Mouse (Mus musculus): ENCODE measurements around the gene Kifc3.
"Not testable (repeated sequence)": the region's sequence is repeated elsewhere in the genome, so short reads cannot be mapped to it uniquely, and the experiment has no call there.

Gene Kifc3

DNA sequence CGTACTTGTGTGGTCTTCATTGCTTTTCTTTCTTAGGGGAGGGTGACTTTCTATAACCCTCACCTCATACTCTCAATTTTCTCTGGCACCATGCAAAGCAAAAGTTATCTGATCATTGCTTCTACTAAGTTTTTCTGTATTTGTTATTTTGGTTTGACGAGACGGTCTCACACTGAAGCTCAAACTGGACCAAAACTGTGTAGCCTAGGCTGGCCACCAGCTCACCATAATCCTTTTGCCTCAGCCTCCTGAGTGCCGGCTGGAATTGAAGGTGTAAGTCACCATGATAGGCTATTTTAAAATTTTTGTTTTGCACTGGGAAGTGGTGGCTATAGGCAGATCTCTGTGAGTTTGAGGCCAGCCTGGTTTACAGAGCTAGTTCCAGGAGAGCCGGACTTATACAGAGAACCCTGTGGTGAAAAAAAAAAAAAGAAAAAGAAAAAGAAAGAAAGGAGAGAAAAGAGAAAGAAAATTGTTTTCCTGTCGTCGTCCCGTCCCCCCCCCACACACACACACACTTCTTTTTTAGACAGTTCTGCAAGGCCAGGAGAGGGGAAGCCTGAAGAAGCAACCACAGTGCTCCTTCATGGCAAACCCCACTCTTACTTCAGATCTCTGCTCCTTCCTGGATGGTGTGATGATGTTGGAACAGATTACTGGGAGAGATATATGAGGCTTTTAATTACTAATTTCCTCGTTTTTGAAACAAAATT is 870 bp upstream of the Kifc3 start:
- no peak for DNase-seq (ENCODE audit: low read depth, low spot score)

GRCm38 (mm10) chr8:95202056-95202570 is 499 bp downstream of the Kifc3 start:
- DNase-seq (ENCODE audit: low read depth, low spot score), result no peak

DNA sequence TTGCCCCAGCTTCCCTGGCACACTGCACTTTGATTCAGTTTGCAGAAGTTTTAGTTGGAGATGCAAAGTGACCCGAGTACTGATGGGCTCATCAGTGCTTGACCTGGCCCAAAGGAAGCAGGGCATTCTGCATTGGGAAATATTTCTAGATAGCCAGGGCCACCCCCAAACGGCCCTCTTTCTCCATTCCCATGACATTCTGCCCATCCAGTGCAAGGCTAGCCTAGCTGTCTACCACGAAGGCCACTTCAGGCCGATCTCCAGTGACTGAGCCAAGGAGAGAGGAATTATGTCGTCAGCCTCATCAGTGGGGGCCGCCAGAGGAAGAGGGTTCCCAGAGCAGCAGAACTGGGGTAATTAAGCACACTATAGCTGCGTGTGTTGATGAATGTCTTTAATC is 1.1 kb downstream of the Kifc3 start:
- no peak for DNase-seq (ENCODE audit: low read depth, low spot score)

DNA sequence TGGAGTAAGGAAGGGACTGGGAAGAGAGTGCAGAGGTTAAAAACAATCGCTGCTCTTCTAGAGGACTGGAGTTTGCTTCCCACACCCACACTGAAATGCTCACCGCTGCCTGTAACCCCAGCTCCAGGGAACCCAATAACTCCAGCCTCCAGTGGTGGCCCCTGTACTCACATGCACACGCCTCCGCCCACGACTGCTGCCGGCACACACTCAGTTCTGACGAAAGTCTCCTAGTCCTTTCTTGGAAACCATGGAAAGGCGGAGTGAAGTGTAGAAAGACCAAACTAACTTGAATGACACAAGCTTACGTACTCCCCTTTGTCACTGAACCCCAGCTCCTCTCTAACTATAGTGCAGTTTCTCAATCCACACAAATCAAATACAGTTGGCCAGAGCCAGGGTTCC is 2.6 kb downstream of the Kifc3 start:
- DNase-seq (ENCODE audit: low read depth, low spot score), result no peak

- no peak for DNase-seq (ENCODE audit: low read depth, low spot score)
Measured at GRCm38 (mm10) chr8:95195728-95196127, 6.9 kb downstream of the Kifc3 start.

DNA sequence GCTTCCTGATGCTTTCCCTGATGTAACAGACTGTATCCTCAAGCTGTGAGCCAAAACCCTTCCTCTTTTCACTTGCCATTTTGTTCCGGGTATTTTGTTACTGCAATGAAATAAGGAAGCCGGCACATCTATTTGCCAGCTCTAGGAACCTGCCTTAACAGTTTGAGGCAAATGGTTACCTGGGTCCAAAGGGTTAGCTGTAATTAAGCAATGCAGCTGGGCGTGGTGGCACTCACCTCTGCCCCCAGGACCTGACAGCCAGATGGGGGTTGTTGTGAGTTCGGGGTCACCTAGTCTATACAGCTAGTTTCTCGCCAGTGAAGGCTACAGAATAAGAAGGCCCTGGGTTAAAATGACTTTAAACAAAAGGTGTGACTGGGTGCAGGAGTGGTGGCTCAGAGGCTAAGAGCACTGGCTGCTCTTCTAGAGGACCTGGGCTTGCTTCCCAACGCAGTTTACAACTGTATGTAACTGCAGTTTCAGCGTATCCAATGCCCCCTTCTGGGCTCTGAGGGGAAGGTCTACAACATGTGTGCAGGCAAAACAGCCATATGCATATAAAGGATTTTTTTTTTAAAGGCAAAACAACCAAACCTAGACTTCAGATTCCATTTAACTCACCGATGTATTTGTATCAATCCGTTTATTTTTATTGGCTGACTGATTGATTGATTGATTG is 11.0 kb downstream of the Kifc3 start:
- DNase-seq (ENCODE audit: low read depth, low spot score), result peak; percentile 45

GRCm38 (mm10) chr8:95187579-95187978 is 15.0 kb downstream of the Kifc3 start:
- DNase-seq (ENCODE audit: low read depth, low spot score), result no peak

DNA sequence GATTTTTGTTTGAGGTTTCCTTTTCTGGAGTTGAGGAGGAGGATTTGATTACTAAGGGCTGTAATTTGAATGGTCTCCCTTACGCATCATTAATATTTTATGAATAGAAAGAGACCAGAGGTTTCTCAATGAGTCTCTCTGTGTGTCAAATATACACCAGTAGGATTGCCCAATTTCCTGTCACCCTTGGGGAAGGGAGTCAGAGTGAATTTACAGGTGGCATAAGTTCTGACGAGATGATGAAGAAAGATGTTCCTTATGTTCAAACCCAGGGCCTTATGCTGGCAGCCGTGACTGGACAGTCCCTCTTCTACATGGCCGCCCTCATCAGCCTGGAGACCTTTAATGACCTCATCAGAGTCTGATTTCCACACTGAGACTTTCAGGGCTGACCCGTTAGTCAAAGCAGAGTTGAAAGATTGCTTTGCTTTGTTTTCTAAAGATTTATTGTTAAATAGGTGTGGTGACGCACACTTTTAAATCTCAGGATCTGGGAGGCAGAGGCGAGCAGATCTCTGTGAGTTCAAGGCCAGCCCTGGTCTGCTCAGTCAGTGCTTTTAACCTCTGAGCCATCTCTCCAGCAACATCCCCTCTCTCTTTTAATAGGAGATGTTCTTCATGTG is 16.6 kb downstream of the Kifc3 start:
- DNase-seq (ENCODE audit: low read depth, low spot score), result no peak

- no peak for DNase-seq (ENCODE audit: low read depth, low spot score)
Measured at GRCm38 (mm10) chr8:95185104-95185503, 17.5 kb downstream of the Kifc3 start.

- no peak for DNase-seq (ENCODE audit: low read depth, low spot score)
Measured at GRCm38 (mm10) chr8:95184171-95184570, 18.4 kb downstream of the Kifc3 start.

GRCm38 (mm10) chr8:95181850-95182249 is 20.8 kb downstream of the Kifc3 start:
- DNase-seq (ENCODE audit: low read depth, low spot score), result no peak

DNA sequence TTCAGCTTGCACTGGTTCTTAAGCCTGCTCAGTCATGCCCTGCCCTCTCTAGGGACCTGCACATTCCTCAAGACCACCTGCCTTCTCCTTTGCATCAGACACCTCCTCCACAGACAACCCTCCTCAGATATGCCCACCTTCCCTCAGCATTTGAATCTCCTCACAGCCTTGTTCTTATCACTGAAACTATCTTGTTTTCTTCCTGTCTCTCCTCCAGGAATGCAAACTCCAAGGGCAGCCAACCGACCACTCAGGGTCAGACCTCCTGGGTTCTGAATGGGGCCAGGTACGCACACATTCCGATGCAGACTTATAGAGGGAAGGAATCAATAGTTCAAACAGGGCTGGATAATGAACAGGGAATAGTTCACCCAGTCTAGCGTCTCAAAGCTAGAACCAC is 24.4 kb downstream of the Kifc3 start:
- DNase-seq (ENCODE audit: low read depth, low spot score), result no peak

GRCm38 (mm10) chr8:95176985-95177384 is 25.6 kb downstream of the Kifc3 start:
- DNase-seq (ENCODE audit: low read depth, low spot score), result no peak

DNA sequence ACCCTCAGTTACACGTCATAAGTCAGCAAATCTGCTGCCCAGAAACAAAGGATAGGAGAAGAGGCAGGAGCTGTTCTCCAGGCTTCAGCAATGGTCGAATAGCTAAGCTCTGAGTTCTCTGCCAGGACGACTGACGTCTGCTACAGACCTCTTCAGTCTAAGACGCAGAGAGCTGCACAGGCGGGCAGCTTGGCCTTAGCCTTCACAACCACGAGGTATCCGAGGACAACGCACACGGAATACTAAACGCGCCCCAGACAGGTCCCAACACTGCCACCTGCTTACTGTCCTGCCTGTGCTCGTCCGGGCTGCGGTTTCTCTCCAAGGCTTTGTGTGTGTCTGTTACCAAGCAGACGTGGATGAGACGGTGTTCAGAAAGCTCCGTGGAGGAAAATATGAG is 26.8 kb downstream of the Kifc3 start:
- DNase-seq (ENCODE audit: low read depth, low spot score), result no peak

DNA sequence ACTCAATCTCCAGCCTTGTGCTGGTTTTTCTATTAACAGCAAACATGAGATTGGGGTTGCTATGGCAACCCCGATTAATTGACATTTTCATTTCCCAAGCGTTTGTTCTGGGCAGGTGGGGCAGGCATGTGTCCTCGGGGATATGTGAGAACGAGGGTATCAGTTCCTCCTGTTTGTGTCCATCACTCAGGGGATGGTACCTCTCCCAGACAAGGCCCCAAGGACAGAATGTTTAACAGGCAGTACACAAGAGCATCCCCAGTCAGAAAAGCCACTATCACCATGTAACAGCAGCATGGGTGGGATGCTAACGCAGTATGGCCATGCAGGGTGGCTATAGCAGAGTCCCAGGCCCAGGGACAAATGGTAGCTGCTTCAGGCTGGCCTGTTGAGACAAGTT is 27.3 kb downstream of the Kifc3 start:
- DNase-seq (ENCODE audit: low read depth, low spot score), result no peak

DNA sequence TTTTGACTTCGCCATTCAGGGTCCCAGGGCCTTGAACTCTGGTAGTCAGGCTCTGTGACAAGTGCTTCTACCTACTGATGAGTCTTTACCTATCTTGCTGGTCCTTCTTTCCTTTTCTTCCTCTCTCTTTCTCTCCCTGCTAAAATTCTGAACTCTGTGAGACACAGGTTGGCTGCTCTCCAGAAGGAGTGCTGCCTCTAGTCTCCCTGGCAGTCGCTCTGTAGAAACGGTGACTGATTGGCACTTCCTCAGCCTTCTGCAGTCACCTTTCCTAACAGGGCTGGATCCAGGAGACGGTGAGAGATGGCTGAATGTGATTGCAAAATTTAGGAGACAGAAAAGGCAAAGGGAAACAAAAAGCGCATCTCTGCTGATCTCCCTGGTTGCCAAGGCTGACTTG is 30.2 kb downstream of the Kifc3 start:
- DNase-seq (ENCODE audit: low read depth, low spot score), result peak; percentile 18

DNA sequence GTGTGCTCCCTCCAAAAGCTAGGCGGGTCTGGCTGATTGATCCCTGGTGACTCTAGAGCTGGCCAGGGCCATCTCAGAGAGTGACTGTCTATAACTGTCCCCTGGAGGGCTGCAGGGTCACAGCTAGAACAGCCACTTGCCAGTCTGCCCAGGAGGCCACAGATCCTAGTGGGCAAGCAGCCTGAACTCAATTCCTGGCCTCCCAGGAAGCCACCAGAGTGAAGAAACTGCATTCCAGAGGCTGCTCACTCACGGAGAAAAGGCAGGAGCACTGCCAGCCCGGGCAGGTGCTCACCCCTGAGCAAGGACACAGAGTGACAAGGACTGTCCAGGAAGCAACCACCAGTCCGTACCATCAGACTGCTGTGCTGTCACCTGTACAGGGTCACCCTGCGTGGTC is 34.9 kb downstream of the Kifc3 start:
- no peak for DNase-seq (ENCODE audit: low read depth, low spot score)

GRCm38 (mm10) chr8:95166400-95166799 is 36.2 kb downstream of the Kifc3 start:
- no peak for DNase-seq (ENCODE audit: low read depth, low spot score)

DNA sequence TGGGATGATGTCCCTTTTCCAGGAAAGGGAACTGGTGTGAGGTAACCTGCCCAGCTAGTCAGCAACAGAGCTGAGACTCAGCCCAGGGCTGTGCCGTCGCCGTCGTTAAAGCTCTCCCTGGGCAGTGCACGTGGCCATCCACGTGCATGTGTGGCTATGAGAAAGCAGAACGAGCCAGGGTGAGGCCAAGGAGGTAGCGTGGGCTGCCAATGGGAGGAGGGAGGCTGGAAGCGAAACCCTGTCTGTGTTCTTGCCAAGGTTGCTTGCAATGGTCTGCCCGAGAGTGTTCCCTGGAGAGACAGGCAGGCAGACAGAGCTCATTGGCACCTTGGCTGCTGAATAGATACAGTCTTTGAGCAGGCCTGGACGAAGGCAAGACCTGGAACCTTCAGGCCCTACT is 36.7 kb downstream of the Kifc3 start:
- no peak for DNase-seq (ENCODE audit: low read depth, low spot score)

GRCm38 (mm10) chr8:95164469-95164868 is 38.1 kb downstream of the Kifc3 start:
- no peak for DNase-seq (ENCODE audit: low read depth, low spot score)

DNA sequence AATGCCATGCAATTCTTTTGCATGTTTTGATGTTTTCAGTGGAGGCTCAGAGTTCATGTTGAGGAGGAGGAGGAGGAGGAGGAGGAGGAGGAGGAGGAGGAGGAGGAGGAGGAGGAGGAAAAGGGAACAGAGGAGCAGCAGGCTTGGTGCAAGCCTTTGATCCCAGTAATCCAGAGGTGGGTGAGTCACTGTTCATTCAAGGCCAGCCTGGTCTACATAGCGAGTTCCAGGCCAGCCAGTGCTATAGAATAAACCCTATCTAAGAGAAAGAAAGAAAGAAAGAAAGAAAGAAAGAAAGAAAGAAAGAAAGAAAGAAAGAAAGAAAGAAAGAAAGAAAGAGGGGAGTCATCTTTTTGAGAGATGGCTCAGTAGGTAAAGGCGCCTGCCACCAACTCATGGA is 38.6 kb downstream of the Kifc3 start:
- DNase-seq (ENCODE audit: low read depth, low spot score), result not testable (repeated sequence)

- no peak for DNase-seq (ENCODE audit: low read depth, low spot score)
Measured at GRCm38 (mm10) chr8:95162785-95163184, 39.8 kb downstream of the Kifc3 start.

- no peak for DNase-seq (ENCODE audit: low read depth, low spot score)
Measured at GRCm38 (mm10) chr8:95159344-95159743, 43.3 kb downstream of the Kifc3 start.
